Mouse (Mus musculus) kidney, adult 2 months (tissue): Measurements from ENCODE around the gene Vrk1. TPM values are rescaled to one million over a fixed set of nuclear protein-coding genes. Genes with fewer than 3 reads are reported as not detected.

ENCODE experiments used
- DNase-seq: peaks from one replicate; pipeline ENCODE4 v3.0.0; 2021
- H3K27ac ChIP-seq: fragments of 200-500 bp; 2 replicates; pipeline ENCODE4 v1.5.1; 2012; ENCODE audit warnings: low read depth, low read length, control low read depth, inconsistent platforms; ENCODE audit not compliant: insufficient read depth
- H3K27me3 ChIP-seq: fragments of 200-500 bp; replicated peaks from 2 replicates; pipeline ENCODE4 v1.6.1; 2012; ENCODE audit warnings: mild to moderate bottlenecking, moderate library complexity, low read length, inconsistent platforms; ENCODE audit not compliant: control insufficient read depth, insufficient read depth
- H3K36me3 ChIP-seq: fragments of 200-500 bp; 2 replicates; pipeline ENCODE4 v1.6.1; 2012; ENCODE audit warnings: mild to moderate bottlenecking, moderate library complexity, low read length, inconsistent platforms; ENCODE audit not compliant: control insufficient read depth, insufficient read depth
- H3K4me1 ChIP-seq: fragments of 200-500 bp; 2 replicates; pipeline ENCODE4 v1.6.1; 2011; ENCODE audit warnings: low read length; ENCODE audit not compliant: control insufficient read depth, insufficient read depth
- H3K4me3 ChIP-seq: fragments of 200-500 bp; 2 replicates; pipeline ENCODE4 v1.5.1; 2011; ENCODE audit warnings: mild to moderate bottlenecking, low read depth, low read length, control low read depth; ENCODE audit not compliant: insufficient read depth
- CTCF ChIP-seq: fragments of 200-500 bp; conservative IDR thresholded peaks from 2 replicates; pipeline ENCODE4 v1.5.1; 2011; ENCODE audit warnings: low read depth, mild to moderate bottlenecking, control low read depth, low read length, moderate library complexity, mixed read lengths; ENCODE audit not compliant: insufficient read depth, insufficient read length
- POLR2A ChIP-seq: fragments of 200-500 bp; IDR thresholded peaks from one replicate; pipeline ENCODE4 v1.6.1; 2011; ENCODE audit warnings: low read depth, low read length, control low read depth
- WGBS: fragments of 180-500 bp; shearing (Covaris S2); methylation state at CpG from one replicate; pipeline ENCODE4 v1.1.7; 2018; 5-methylcytosine and 5-hydroxymethylcytosine counted together
- polyA plus RNA-seq: library from polyadenylated mRNA; depleted of rRNA; stranded (reverse); fragments of >200 nt; gene quantifications from 2 replicates; pipeline ENCODE4 v1.2.3, GENCODE M21; 2012

The Vrk1 gene
- polyA plus RNA-seq, 1 experiment, result 4.6 TPM

DNA sequence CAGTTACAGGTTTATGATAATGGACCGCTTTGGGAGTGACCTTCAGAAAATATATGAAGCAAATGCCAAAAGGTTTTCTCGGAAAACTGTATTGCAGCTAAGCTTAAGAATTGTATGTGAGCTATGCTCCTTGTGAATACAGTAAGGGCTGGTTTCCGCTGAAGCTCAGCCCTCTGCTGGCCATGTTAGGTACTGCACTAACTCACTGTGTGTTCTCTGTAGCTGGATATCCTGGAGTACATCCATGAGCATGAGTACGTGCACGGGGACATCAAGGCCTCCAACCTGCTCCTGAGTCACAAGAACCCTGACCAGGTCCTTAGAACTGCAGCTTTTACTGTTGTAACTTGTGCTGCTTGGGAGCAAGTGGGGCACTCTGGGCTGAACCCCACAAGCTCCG lies 45.8 kb downstream of the Vrk1 start:
- H3K36me3 ChIP-seq, result no peaks in the 10 kb centered on the region

DNA sequence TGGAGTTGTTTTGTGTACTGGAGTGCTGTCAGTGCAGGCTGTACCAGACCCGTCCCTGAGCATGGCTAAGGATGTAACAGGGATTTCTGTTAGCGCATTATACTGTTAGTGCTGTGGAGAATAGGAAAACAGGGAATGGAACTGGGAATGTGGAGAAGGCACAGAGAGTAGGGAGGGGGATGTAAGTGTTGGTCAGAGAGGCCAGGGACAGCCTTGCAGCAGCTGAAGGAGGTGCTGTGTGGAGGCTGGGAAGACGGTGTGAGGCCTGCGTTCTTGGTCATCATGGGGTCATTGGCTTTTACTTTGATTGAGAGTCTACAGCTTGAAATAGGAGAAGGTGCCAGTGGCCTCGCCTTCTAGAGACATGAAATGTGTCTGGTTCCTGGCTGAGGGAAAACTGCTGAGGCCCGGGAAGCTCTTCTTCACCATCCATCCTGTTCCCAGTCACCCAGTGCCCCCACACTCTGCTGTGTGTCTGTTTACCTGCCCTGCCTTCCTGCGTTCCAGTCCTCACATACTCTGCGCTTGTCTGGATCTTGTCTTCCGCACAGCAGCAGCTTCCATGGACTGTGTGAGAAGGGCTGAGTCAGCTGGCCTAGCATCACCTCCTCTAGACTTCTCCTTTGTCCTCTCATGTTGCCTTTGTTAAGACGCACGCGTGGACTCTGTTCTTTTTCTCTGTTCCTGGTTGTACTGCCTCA lies 50.0 kb downstream of the Vrk1 start:
- no peaks in the 10 kb centered on the region for H3K4me1 ChIP-seq
- H3K36me3 ChIP-seq, result no peaks in the 10 kb centered on the region; the same call in 1 of the 2 replicates
- no peak overlapping the region for H3K4me3 ChIP-seq
- TF ChIP-seq CTCF (no peak), POLR2A (no peak)
- no peak for DNase-seq
- 67% methylated on average over 12 of the region's 12 CpGs for WGBS
- H3K27ac ChIP-seq, result no peak overlapping the region
- no peaks in the 10 kb centered on the region for H3K27me3 ChIP-seq

More for the DNA sequence above, 45.8 kb downstream of the Vrk1 start:
- Histone ChIP-seq H3K4me1 (no peaks in the 10 kb centered on the region), H3K4me3 (no peak overlapping the region), H3K27me3 (no peaks in the 10 kb centered on the region), H3K27ac (no peak overlapping the region)
- TF ChIP-seq POLR2A (no peak), CTCF (peak; percentile 87)
- DNase-seq, result peak; percentile 76
- WGBS, result 26% methylated on average over 6 of the region's 6 CpGs

DNA sequence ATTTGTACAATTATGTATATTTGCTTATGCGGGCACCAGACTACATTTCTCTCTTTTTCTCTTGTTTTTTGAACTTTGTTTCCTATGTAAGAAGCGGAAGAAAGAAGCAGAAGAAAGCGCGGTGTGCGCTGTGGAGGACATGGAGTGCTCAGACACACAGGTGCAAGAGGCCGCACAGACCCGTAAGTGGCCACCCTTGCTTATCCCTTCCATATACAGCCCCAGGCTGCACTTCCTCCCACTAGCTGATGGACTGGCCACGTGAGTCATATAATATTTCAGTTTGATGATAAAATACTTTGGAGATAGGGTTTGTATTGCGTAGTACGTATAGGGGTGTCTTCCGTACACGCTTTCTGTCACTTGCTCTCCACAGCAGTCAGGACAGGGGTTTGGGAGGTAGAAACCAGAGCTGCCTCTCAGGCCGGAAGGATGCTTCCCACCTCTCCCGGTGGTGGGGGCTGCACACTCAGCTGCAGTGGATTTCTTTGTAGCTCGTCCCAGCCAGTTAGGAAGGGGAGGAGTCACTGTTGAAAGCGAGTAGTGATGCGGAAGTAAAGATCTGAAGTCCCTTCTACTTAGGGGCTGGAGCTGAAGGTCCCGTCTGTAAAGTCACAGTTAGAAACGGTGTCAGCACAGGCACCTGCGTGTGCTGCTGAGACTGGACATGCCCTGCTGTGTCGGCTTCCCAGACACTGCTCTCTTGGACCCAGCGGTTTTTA lies 60.6 kb downstream of the Vrk1 start:
- DNase-seq, result no peak
- H3K36me3 ChIP-seq, result no peaks in the 10 kb centered on the region
- TF ChIP-seq CTCF, result no peak
- H3K4me1 ChIP-seq, result peaks cover 6% of the 10 kb centered on the region; the same call in 1 of the 2 replicates
- H3K4me3 ChIP-seq, result no peak overlapping the region
- WGBS, result 82% methylated on average over 22 of the region's 22 CpGs
- no peak overlapping the region for H3K27ac ChIP-seq
- H3K27me3 ChIP-seq, result no peaks in the 10 kb centered on the region

DNA sequence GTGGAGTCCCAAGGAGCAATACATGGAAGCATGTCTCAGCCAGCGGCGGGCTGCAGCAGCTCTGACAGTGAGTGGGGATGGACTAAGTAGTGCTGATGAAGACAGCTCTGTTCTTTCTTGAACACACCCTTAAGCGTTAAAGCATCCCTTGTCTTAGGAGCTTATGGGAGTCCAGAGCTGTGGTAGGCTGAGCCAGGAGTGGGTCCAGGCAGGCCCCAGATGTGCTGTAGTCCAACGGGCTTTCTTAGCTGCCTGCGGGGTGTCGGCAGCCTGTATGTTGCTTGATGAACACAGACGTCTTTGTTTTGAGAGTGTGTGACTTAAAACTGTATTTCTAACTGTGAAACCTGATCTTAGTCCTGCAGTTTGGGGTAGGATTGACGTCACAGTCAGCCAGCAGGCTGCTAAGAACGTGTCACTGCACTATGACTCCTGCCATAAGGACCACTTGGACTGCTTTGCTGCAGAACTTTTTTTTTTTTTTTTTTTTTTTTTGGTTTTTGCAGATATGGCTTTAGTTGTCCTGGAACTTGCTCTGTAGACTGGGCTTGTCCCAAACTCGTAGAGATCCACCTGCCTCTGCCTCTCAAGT lies 61.6 kb downstream of the Vrk1 start:
- TF ChIP-seq CTCF, result no peak
- TF ChIP-seq POLR2A, result no peak
- DNase-seq, result no peak
- 80% methylated on average over 10 of the region's 10 CpGs for WGBS
- peaks cover 7% of the 10 kb centered on the region; the same call in 1 of the 2 replicates for H3K4me1 ChIP-seq
- no peak overlapping the region for H3K4me3 ChIP-seq
- H3K27me3 ChIP-seq, result no peaks in the 10 kb centered on the region
- H3K27ac ChIP-seq, result no peak overlapping the region
- H3K36me3 ChIP-seq, result no peaks in the 10 kb centered on the region

DNA sequence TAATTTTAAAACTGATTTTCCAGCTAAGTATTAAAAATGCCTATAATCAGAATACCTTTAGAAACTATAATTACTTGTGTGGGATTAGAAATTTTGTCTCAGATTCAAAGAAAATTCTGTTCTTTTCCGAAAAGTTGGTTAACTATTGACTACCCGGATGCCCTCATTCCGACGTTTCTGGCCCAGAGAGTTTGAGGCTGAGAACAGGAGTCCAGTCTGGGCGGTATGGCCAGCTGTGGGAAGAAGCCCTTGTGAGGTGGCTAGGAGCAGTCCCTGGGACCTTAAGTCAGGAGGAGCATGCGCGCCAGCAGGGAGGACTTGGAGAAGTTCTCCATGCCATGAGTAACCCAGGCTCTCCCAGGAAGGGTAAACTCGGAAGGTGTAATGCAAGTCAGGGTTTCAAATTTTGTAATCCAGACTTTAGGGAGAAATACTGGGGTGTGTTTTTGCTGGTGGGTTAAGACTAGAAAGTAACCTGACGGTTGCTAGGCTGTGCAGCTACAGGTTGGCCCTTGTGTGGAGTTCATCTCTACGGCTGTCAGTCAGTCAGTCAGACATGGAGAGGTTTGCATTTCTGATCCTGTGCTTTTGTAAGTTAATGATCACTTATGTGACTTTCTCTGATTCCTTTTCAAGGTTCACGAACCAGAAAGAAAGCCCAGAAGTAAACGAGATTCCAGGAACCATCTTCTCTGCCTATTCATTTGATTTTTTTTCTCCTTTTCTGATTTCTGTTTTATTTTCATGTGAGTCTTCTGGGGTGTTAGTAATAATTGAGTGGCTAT lies 64.5 kb downstream of the Vrk1 start:
- peak; percentile 86 for DNase-seq
- no peak overlapping the region for H3K4me3 ChIP-seq
- peaks cover 7% of the 10 kb centered on the region; the same call in 1 of the 2 replicates for H3K4me1 ChIP-seq
- H3K27me3 ChIP-seq, result no peaks in the 10 kb centered on the region
- peak overlapping the region; percentile 81 for H3K27ac ChIP-seq
- H3K36me3 ChIP-seq, result no peaks in the 10 kb centered on the region
- 50% methylated on average over 12 of the region's 12 CpGs for WGBS
- TF ChIP-seq CTCF (no peak), POLR2A (no peak)

DNA sequence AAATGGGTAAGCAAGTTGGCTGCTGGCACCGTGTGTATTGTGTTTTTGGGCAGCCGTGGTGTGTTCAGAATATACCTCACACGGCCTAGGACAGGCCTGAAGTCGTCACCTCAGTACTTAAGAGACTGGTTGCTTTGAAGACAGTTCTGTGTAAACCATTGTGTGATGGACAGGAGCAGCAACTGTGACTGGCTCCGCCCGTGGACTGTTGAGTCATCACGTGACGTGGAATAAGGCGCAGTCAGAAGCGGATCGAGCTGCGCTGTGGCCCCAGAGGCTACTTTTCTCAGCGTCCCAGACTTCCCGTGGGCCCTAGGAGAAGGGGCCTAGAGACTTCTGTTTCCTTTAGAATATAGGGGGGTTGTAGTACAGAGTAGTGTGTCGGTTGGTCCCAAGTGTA lies 66.1 kb downstream of the Vrk1 start:
- no peak for TF ChIP-seq POLR2A
- TF ChIP-seq CTCF, result no peak
- WGBS, result 88% methylated on average over 15 of the region's 15 CpGs

More for the DNA sequence above, 66.1 kb downstream of the Vrk1 start:
- H3K4me3 ChIP-seq, result no peak overlapping the region
- no peaks in the 10 kb centered on the region for H3K27me3 ChIP-seq
- DNase-seq, result peak; percentile 66
- H3K4me1 ChIP-seq, result peaks cover 7% of the 10 kb centered on the region; the same call in 1 of the 2 replicates
- no peaks in the 10 kb centered on the region for H3K36me3 ChIP-seq
- no peak overlapping the region for H3K27ac ChIP-seq
